Mouse (Mus musculus): ENCODE data around the gene Cxcl12. TPM values are rescaled to one million over a fixed set of nuclear protein-coding genes. Genes with fewer than 3 reads are reported as not detected.

Gene Cxcl12
- polyA plus RNA-seq (2012; ENCODE audit: insufficient read depth, insufficient read length, missing spikeins): 1.0 and 1.6 TPM in 2 replicates

GRCm38 (mm10) chr6:117168321-117169011 is at the start of gene Cxcl12:
Gene Cxcl12, plus strand, starts transcription at chr6:117168535.
- Histone ChIP-seq H3K4me3 (ENCODE audit: insufficient read depth, low read length) (peak within 1 kb of the TSS; percentile 67), H3K4me1 (ENCODE audit: control insufficient read depth, insufficient read depth, low read length) (peaks cover 2% of the 10 kb centered on the region; the same call in 1 of the 2 replicates), H3K27ac (ENCODE audit: insufficient read depth, low read depth, low read length) (no peak within 1 kb of the TSS)
- TF ChIP-seq POLR2A (IDR thresholded peaks at IDR 0.05; ENCODE audit: borderline replicate concordance, low read depth, low read length) (no peak), CTCF (IDR thresholded peaks at IDR 0.05; ENCODE audit: low read depth, low read length) (no peak)

- H3K27ac ChIP-seq (ENCODE audit: insufficient read depth, low read depth, low read length): no peak overlapping the region
- H3K4me3 ChIP-seq (ENCODE audit: insufficient read depth, low read length): no peak overlapping the region
- no peak for TF ChIP-seq POLR2A (IDR thresholded peaks at IDR 0.05; ENCODE audit: borderline replicate concordance, low read depth, low read length)
- no peak for TF ChIP-seq CTCF (IDR thresholded peaks at IDR 0.05; ENCODE audit: low read depth, low read length)
- H3K4me1 ChIP-seq (ENCODE audit: control insufficient read depth, insufficient read depth, low read length): no peaks in the 10 kb centered on the region
Observed at GRCm38 (mm10) chr6:117122074-117122473, 46.3 kb upstream of the Cxcl12 start.

GRCm38 (mm10) chr6:117126356-117126755 is 42.0 kb upstream of the Cxcl12 start:
- no peak overlapping the region for H3K4me3 ChIP-seq (ENCODE audit: insufficient read depth, low read length)
- TF ChIP-seq CTCF (IDR thresholded peaks at IDR 0.05; ENCODE audit: low read depth, low read length): no peak
- no peaks in the 10 kb centered on the region for H3K4me1 ChIP-seq (ENCODE audit: control insufficient read depth, insufficient read depth, low read length)
- H3K27ac ChIP-seq (ENCODE audit: insufficient read depth, low read depth, low read length): no peak overlapping the region

- no peak overlapping the region for H3K4me3 ChIP-seq (ENCODE audit: insufficient read depth, low read length)
- no peaks in the 10 kb centered on the region for H3K4me1 ChIP-seq (ENCODE audit: control insufficient read depth, insufficient read depth, low read length)
- TF ChIP-seq POLR2A (IDR thresholded peaks at IDR 0.05; ENCODE audit: borderline replicate concordance, low read depth, low read length): no peak
- TF ChIP-seq CTCF (IDR thresholded peaks at IDR 0.05; ENCODE audit: low read depth, low read length): no peak
- no peak overlapping the region for H3K27ac ChIP-seq (ENCODE audit: insufficient read depth, low read depth, low read length)
Observed at GRCm38 (mm10) chr6:117129443-117129842, 38.9 kb upstream of the Cxcl12 start.

- no peak for TF ChIP-seq POLR2A (IDR thresholded peaks at IDR 0.05; ENCODE audit: borderline replicate concordance, low read depth, low read length)
- no peak for TF ChIP-seq CTCF (IDR thresholded peaks at IDR 0.05; ENCODE audit: low read depth, low read length)
- Histone ChIP-seq H3K4me1 (ENCODE audit: control insufficient read depth, insufficient read depth, low read length) (no peaks in the 10 kb centered on the region), H3K4me3 (ENCODE audit: insufficient read depth, low read length) (no peak overlapping the region), H3K27ac (ENCODE audit: insufficient read depth, low read depth, low read length) (no peak overlapping the region)
Observed at GRCm38 (mm10) chr6:117130680-117131111, 37.6 kb upstream of the Cxcl12 start.

GRCm38 (mm10) chr6:117134526-117134925 is 33.8 kb upstream of the Cxcl12 start:
- Histone ChIP-seq H3K4me3 (ENCODE audit: insufficient read depth, low read length) (no peak overlapping the region), H3K4me1 (ENCODE audit: control insufficient read depth, insufficient read depth, low read length) (no peaks in the 10 kb centered on the region), H3K27ac (ENCODE audit: insufficient read depth, low read depth, low read length) (no peak overlapping the region)
- no peak for TF ChIP-seq POLR2A (IDR thresholded peaks at IDR 0.05; ENCODE audit: borderline replicate concordance, low read depth, low read length)
- TF ChIP-seq CTCF (IDR thresholded peaks at IDR 0.05; ENCODE audit: low read depth, low read length): no peak

GRCm38 (mm10) chr6:117137735-117138134 is 30.6 kb upstream of the Cxcl12 start:
- TF ChIP-seq CTCF (IDR thresholded peaks at IDR 0.05; ENCODE audit: low read depth, low read length): no peak
- no peak for TF ChIP-seq POLR2A (IDR thresholded peaks at IDR 0.05; ENCODE audit: borderline replicate concordance, low read depth, low read length)
- no peak overlapping the region for H3K4me3 ChIP-seq (ENCODE audit: insufficient read depth, low read length)
- H3K27ac ChIP-seq (ENCODE audit: insufficient read depth, low read depth, low read length): no peak overlapping the region
- no peaks in the 10 kb centered on the region for H3K4me1 ChIP-seq (ENCODE audit: control insufficient read depth, insufficient read depth, low read length)

- H3K4me3 ChIP-seq (ENCODE audit: insufficient read depth, low read length): no peak overlapping the region
- H3K4me1 ChIP-seq (ENCODE audit: control insufficient read depth, insufficient read depth, low read length): no peaks in the 10 kb centered on the region
- TF ChIP-seq POLR2A (IDR thresholded peaks at IDR 0.05; ENCODE audit: borderline replicate concordance, low read depth, low read length) (no peak), CTCF (IDR thresholded peaks at IDR 0.05; ENCODE audit: low read depth, low read length) (no peak)
- H3K27ac ChIP-seq (ENCODE audit: insufficient read depth, low read depth, low read length): no peak overlapping the region
Observed at GRCm38 (mm10) chr6:117140907-117141306, 27.4 kb upstream of the Cxcl12 start.

- TF ChIP-seq POLR2A (IDR thresholded peaks at IDR 0.05; ENCODE audit: borderline replicate concordance, low read depth, low read length): no peak
- no peak for TF ChIP-seq CTCF (IDR thresholded peaks at IDR 0.05; ENCODE audit: low read depth, low read length)
- Histone ChIP-seq H3K27ac (ENCODE audit: insufficient read depth, low read depth, low read length) (no peak overlapping the region), H3K4me3 (ENCODE audit: insufficient read depth, low read length) (no peak overlapping the region), H3K4me1 (ENCODE audit: control insufficient read depth, insufficient read depth, low read length) (no peaks in the 10 kb centered on the region)
Observed at GRCm38 (mm10) chr6:117146951-117147350, 21.4 kb upstream of the Cxcl12 start.

GRCm38 (mm10) chr6:117151484-117152149 is 16.7 kb upstream of the Cxcl12 start:
- Histone ChIP-seq H3K4me1 (ENCODE audit: control insufficient read depth, insufficient read depth, low read length) (no peaks in the 10 kb centered on the region), H3K27ac (ENCODE audit: insufficient read depth, low read depth, low read length) (no peak overlapping the region), H3K4me3 (ENCODE audit: insufficient read depth, low read length) (no peak overlapping the region)
- TF ChIP-seq CTCF (IDR thresholded peaks at IDR 0.05; ENCODE audit: low read depth, low read length): no peak
- no peak for TF ChIP-seq POLR2A (IDR thresholded peaks at IDR 0.05; ENCODE audit: borderline replicate concordance, low read depth, low read length)
